Mouse (Mus musculus) MEL (cell line): ENCODE results near the gene Cemip. TPM values are rescaled to one million over a fixed set of nuclear protein-coding genes. Genes with fewer than 3 reads are reported as not detected.

ENCODE experiments used
- DNase-seq: peaks from one replicate; pipeline ENCODE4 v3.0.0; 2011; ENCODE audit warnings: low read depth, low spot score
- H3K27ac ChIP-seq: 2 replicates; pipeline ENCODE4 v1.5.1; 2012; ENCODE audit warnings: low read depth, mild to moderate bottlenecking, control low read depth, low read length, moderate library complexity; ENCODE audit not compliant: control insufficient read depth
- H3K27me3 ChIP-seq, 2 experiments: fragments of 150-350 bp in 1 of 2; sonication (generic) in 1 of 2; 2 replicates each; pipeline ENCODE4 v1.6.1; 2012; ENCODE audit warnings: low read length in 2 of 2, mild to moderate bottlenecking in 2 of 2, improper control_type of control experiment in 1 of 2, moderate library complexity in 1 of 2; ENCODE audit not compliant: insufficient read depth in 2 of 2, control insufficient read depth in 1 of 2
- H3K36me3 ChIP-seq, 2 experiments: 2 replicates each; pipeline ENCODE4 v1.6.1; 2012 to 2014; ENCODE audit warnings: low read length in 2 of 2, improper control_type of control experiment in 1 of 2, inconsistent platforms in 1 of 2, mild to moderate bottlenecking in 1 of 2; ENCODE audit not compliant: insufficient read depth in 2 of 2, control insufficient read depth in 1 of 2
- H3K4me1 ChIP-seq, 2 experiments: fragments of 150-350 bp in 1 of 2; sonication (generic) in 1 of 2; 2 replicates each; pipeline ENCODE4 v1.6.1; 2012; ENCODE audit warnings: low read length in 2 of 2, improper control_type of control experiment in 1 of 2, mild to moderate bottlenecking in 1 of 2; ENCODE audit not compliant: insufficient read depth in 2 of 2, control insufficient read depth in 1 of 2
- H3K4me3 ChIP-seq, 2 experiments: fragments of 150-350 bp in 1 of 2; sonication (generic) in 1 of 2; 2 replicates each; pipeline ENCODE4 v1.5.1; 2012; ENCODE audit warnings: low read depth in 2 of 2, low read length in 2 of 2, mild to moderate bottlenecking in 2 of 2, moderate library complexity in 2 of 2, control low read depth in 1 of 2, improper control_type of control experiment in 1 of 2; ENCODE audit not compliant: control insufficient read depth in 1 of 2, insufficient read depth in 1 of 2
- H3K79me2 ChIP-seq: 2 replicates; pipeline ENCODE4 v1.6.1; 2012; ENCODE audit warnings: mild to moderate bottlenecking, low read length, moderate library complexity; ENCODE audit not compliant: control insufficient read depth, poor library complexity, insufficient read depth
- H3K9ac ChIP-seq: 2 replicates; pipeline ENCODE4 v1.6.1; 2012; ENCODE audit warnings: low read depth, mild to moderate bottlenecking, control low read depth, low read length, moderate library complexity; ENCODE audit not compliant: control insufficient read depth, poor library complexity, severe bottlenecking
- H3K9me3 ChIP-seq: fragments of 150-350 bp; sonication (generic); replicated peaks from 2 replicates; pipeline ENCODE4 v1.6.1; 2012; ENCODE audit warnings: mild to moderate bottlenecking, low read length, improper control_type of control experiment, moderate library complexity; ENCODE audit not compliant: insufficient read depth
- CHD1 ChIP-seq: IDR thresholded peaks from 2 replicates; pipeline ENCODE4 v1.6.1; 2012; ENCODE audit warnings: low read depth, mild to moderate bottlenecking, inconsistent platforms, low read length, improper control_type of control experiment
- CTCF ChIP-seq, 3 experiments: IDR thresholded peaks in 2 of 3; conservative IDR thresholded peaks in 1 of 3; 2 replicates each; pipeline ENCODE4 v1.5.1; 2011 to 2012; ENCODE audit warnings: low read length in 3 of 3, low read depth in 2 of 3, mild to moderate bottlenecking in 2 of 3, improper control_type of control experiment in 1 of 3, inconsistent platforms in 1 of 3, mixed read lengths in 1 of 3, moderate library complexity in 1 of 3; ENCODE audit not compliant: control insufficient read depth in 1 of 3, insufficient read depth in 1 of 3, poor library complexity in 1 of 3, severe bottlenecking in 1 of 3
- EP300 ChIP-seq, 2 experiments: IDR thresholded peaks; 2 replicates each; pipeline ENCODE4 v1.6.1; 2011; ENCODE audit warnings: improper control_type of control experiment in 2 of 2, low read length in 2 of 2, low read depth in 1 of 2, mild to moderate bottlenecking in 1 of 2
- ETS1 ChIP-seq: IDR thresholded peaks from 2 replicates; pipeline ENCODE4 v1.6.1; 2012; ENCODE audit warnings: low read depth, mild to moderate bottlenecking, inconsistent platforms, low read length, improper control_type of control experiment, moderate library complexity
- GATA1 ChIP-seq: IDR thresholded peaks from 2 replicates; pipeline ENCODE4 v1.6.1; 2011; ENCODE audit warnings: low read depth, low read length, improper control_type of control experiment
- HCFC1 ChIP-seq: IDR thresholded peaks from 2 replicates; pipeline ENCODE4 v1.6.1; 2012; ENCODE audit warnings: low read depth, mild to moderate bottlenecking, inconsistent platforms, low read length, improper control_type of control experiment, moderate library complexity
- JUND ChIP-seq: IDR thresholded peaks from 2 replicates; pipeline ENCODE4 v1.6.1; 2011; ENCODE audit warnings: low read depth, mild to moderate bottlenecking, improper control_type of control experiment, low read length
- MAFK ChIP-seq: IDR thresholded peaks from 2 replicates; pipeline ENCODE4 v1.6.1; 2011; ENCODE audit warnings: low read depth, mild to moderate bottlenecking, low read length, improper control_type of control experiment, borderline replicate concordance
- MXI1 ChIP-seq: IDR thresholded peaks from 2 replicates; pipeline ENCODE4 v1.6.1; 2011; ENCODE audit warnings: mild to moderate bottlenecking, low read depth, low read length, improper control_type of control experiment
- MYB ChIP-seq: IDR thresholded peaks from 2 replicates; pipeline ENCODE4 v1.6.1; 2011; ENCODE audit warnings: mild to moderate bottlenecking, low read depth, low read length, improper control_type of control experiment
- NELFE ChIP-seq: IDR thresholded peaks from 2 replicates; pipeline ENCODE4 v1.6.1; 2011; ENCODE audit warnings: low read depth, low read length, improper control_type of control experiment
- NRF1 ChIP-seq: IDR thresholded peaks from 2 replicates; pipeline ENCODE4 v1.6.1; 2014; ENCODE audit warnings: low read depth, mild to moderate bottlenecking, inconsistent platforms, low read length, improper control_type of control experiment, moderate library complexity; ENCODE audit not compliant: poor library complexity, insufficient read depth, severe bottlenecking
- POLR2AphosphoS2 ChIP-seq: IDR thresholded peaks from 2 replicates; pipeline ENCODE4 v1.6.1; 2011; ENCODE audit warnings: low read length, improper control_type of control experiment
- RAD21 ChIP-seq: IDR thresholded peaks from 2 replicates; pipeline ENCODE4 v1.6.1; 2011; ENCODE audit warnings: mild to moderate bottlenecking, low read depth, low read length, improper control_type of control experiment
- RCOR1 ChIP-seq: IDR thresholded peaks from 2 replicates; pipeline ENCODE4 v1.6.1; 2012; ENCODE audit warnings: low read depth, mild to moderate bottlenecking, inconsistent platforms, low read length, improper control_type of control experiment
- SIN3A ChIP-seq: IDR thresholded peaks from 2 replicates; pipeline ENCODE4 v1.6.1; 2012; ENCODE audit warnings: low read length, improper control_type of control experiment, inconsistent platforms
- SMC3 ChIP-seq: IDR thresholded peaks from 2 replicates; pipeline ENCODE4 v1.6.1; 2011; ENCODE audit warnings: low read depth, low read length, improper control_type of control experiment
- UBTF ChIP-seq: IDR thresholded peaks from 2 replicates; pipeline ENCODE4 v1.6.1; 2012; ENCODE audit warnings: low read depth, mild to moderate bottlenecking, inconsistent platforms, low read length, improper control_type of control experiment, moderate library complexity, borderline replicate concordance; ENCODE audit not compliant: insufficient read depth
- USF1 ChIP-seq: IDR thresholded peaks from 2 replicates; pipeline ENCODE4 v1.6.1; 2014; ENCODE audit warnings: low read depth, mild to moderate bottlenecking, inconsistent platforms, low read length, improper control_type of control experiment, moderate library complexity
- USF2 ChIP-seq, 2 experiments: IDR thresholded peaks; 2 replicates each; pipeline ENCODE4 v1.6.1; 2011 to 2012; ENCODE audit warnings: improper control_type of control experiment in 2 of 2, low read length in 2 of 2, borderline replicate concordance in 1 of 2, inconsistent platforms in 1 of 2, low read depth in 1 of 2, mild to moderate bottlenecking in 1 of 2; ENCODE audit not compliant: insufficient read depth in 1 of 2
- ZC3H11A ChIP-seq: IDR thresholded peaks from 2 replicates; pipeline ENCODE4 v1.6.1; 2012; ENCODE audit warnings: low read depth, mild to moderate bottlenecking, inconsistent platforms, low read length, improper control_type of control experiment
- ZMIZ1 ChIP-seq: IDR thresholded peaks from 2 replicates; pipeline ENCODE4 v1.6.1; 2012; ENCODE audit warnings: low read depth, mild to moderate bottlenecking, inconsistent platforms, low read length, improper control_type of control experiment, moderate library complexity
- polyA plus RNA-seq, 2 experiments: library from polyadenylated mRNA; stranded (reverse) in 1 of 2; unstranded in 1 of 2; fragments of >175 nt in 1 of 2; fragments of >200 nt in 1 of 2; gene quantifications; 2 replicates each; pipeline versions ENCODE4 v1.2.1 to v1.2.4; 2012; ENCODE audit warnings: low replicate concordance in 2 of 2, low read depth in 1 of 2; ENCODE audit not compliant: insufficient read length in 2 of 2, insufficient read depth in 1 of 2, missing spikeins in 1 of 2
- total RNA-seq: library from RNA; depleted of rRNA; stranded (reverse); fragments of 300-350 nt; gene quantifications from 2 replicates; pipeline ENCODE4 v1.2.3, GENCODE M21; 2012

Cemip gene
- total and polyA plus RNA-seq, 3 experiments: not detected

GRCm38 (mm10) chr7:84028368-84028767, 57.9 kb downstream of the Cemip start:
- no peaks in the 10 kb centered on the region for H3K36me3 ChIP-seq
- no peaks in the 10 kb centered on the region for H3K9me3 ChIP-seq
- no peak for TF ChIP-seq NELFE
- no peak for TF ChIP-seq UBTF
- no peak for TF ChIP-seq ETS1
- no peak for TF ChIP-seq RCOR1
- TF ChIP-seq CHD1: no peak
- TF ChIP-seq SIN3A: no peak
- TF ChIP-seq RAD21: no peak
- TF ChIP-seq EP300 (IDR thresholded peaks at IDR 0.05; ENCODE audit: low read depth in 1 of 2, low read length in 2 of 2): no peak
- TF ChIP-seq GATA1: no peak
- no peak for TF ChIP-seq ZMIZ1
- TF ChIP-seq MYB: no peak
- TF ChIP-seq USF1: no peak
- no peak for TF ChIP-seq MXI1
- TF ChIP-seq ZC3H11A: no peak
- no peak for TF ChIP-seq SMC3
- TF ChIP-seq USF2 (IDR thresholded peaks at IDR 0.05; ENCODE audit: borderline replicate concordance in 1 of 2, insufficient read depth in 1 of 2, low read depth in 1 of 2, low read length in 2 of 2): no peak
- TF ChIP-seq POLR2AphosphoS2: no peak
- no peak for TF ChIP-seq HCFC1
- no peak for TF ChIP-seq NRF1
- H3K9ac ChIP-seq: no peak overlapping the region
- no peak overlapping the region for H3K4me3 ChIP-seq
- no peaks in the 10 kb centered on the region for H3K79me2 ChIP-seq
- H3K4me1 ChIP-seq: no peaks in the 10 kb centered on the region
- DNase-seq: no peak
- H3K27me3 ChIP-seq: no peaks in the 10 kb centered on the region
- H3K27ac ChIP-seq: no peak overlapping the region

GRCm38 (mm10) chr7:84026950-84027585, 59.2 kb downstream of the Cemip start:
- no peaks in the 10 kb centered on the region for H3K79me2 ChIP-seq
- H3K9ac ChIP-seq: no peak overlapping the region
- TF ChIP-seq CTCF (IDR thresholded peaks at IDR 0.05 in 2 of 3, conservative IDR thresholded peaks at IDR 0.05 in 1 of 3; ENCODE audit: control insufficient read depth in 1 of 3, insufficient read depth in 1 of 3, low read depth in 2 of 3, low read length in 3 of 3, poor library complexity in 1 of 3, severe bottlenecking in 1 of 3) (no peak), MAFK (no peak), CHD1 (no peak), JUND (no peak), ETS1 (no peak), HCFC1 (no peak)
- TF ChIP-seq, all 39 proteins: peak for 0
- Histone ChIP-seq H3K4me1 (no peaks in the 10 kb centered on the region), H3K27me3 (no peaks in the 10 kb centered on the region), H3K36me3 (no peaks in the 10 kb centered on the region), H3K27ac (no peak overlapping the region), H3K9me3 (no peaks in the 10 kb centered on the region), H3K4me3 (no peak overlapping the region)
- DNase-seq: no peak
